Mouse (Mus musculus) CH12.LX (cell line): ENCODE measurements around the gene Uchl1.

ENCODE experiments used
- CHD1 ChIP-seq: IDR thresholded peaks from 2 replicates; pipeline ENCODE4 v1.6.1; 2012; ENCODE audit warnings: low read depth, low read length, improper control_type of control experiment, inconsistent platforms
- CTCF ChIP-seq, 2 experiments: IDR thresholded peaks in 1 of 2; conservative IDR thresholded peaks in 1 of 2; 2 replicates each; pipeline ENCODE4 v1.5.1; 2011 to 2012; ENCODE audit warnings: low read depth in 2 of 2, low read length in 2 of 2, improper control_type of control experiment in 1 of 2, inconsistent platforms in 1 of 2, mild to moderate bottlenecking in 1 of 2, moderate library complexity in 1 of 2
- E2F4 ChIP-seq: IDR thresholded peaks from 2 replicates; pipeline ENCODE4 v1.6.1; 2011; ENCODE audit warnings: low read depth, low read length, improper control_type of control experiment; ENCODE audit not compliant: insufficient replicate concordance
- GABPA ChIP-seq: IDR thresholded peaks from 2 replicates; pipeline ENCODE4 v1.6.1; 2012; ENCODE audit warnings: low read depth, low read length, improper control_type of control experiment, inconsistent platforms; ENCODE audit not compliant: insufficient replicate concordance
- JUN ChIP-seq: IDR thresholded peaks from 2 replicates; pipeline ENCODE4 v1.6.1; 2011; ENCODE audit warnings: low read depth, mild to moderate bottlenecking, low read length, improper control_type of control experiment, moderate library complexity; ENCODE audit not compliant: insufficient read depth
- KAT2A ChIP-seq: IDR thresholded peaks from 2 replicates; pipeline ENCODE4 v1.6.1; 2012; ENCODE audit warnings: low read length, improper control_type of control experiment, inconsistent platforms; ENCODE audit not compliant: insufficient replicate concordance
- MAFK ChIP-seq: IDR thresholded peaks from 2 replicates; pipeline ENCODE4 v1.6.1; 2011; ENCODE audit warnings: low read length, improper control_type of control experiment; ENCODE audit not compliant: insufficient replicate concordance
- MAX ChIP-seq: IDR thresholded peaks from 2 replicates; pipeline ENCODE4 v1.6.1; 2011; ENCODE audit warnings: low read length, improper control_type of control experiment
- MEF2A ChIP-seq: IDR thresholded peaks from 2 replicates; pipeline ENCODE4 v1.6.1; 2014; ENCODE audit warnings: low read depth, mild to moderate bottlenecking, inconsistent platforms, low read length, improper control_type of control experiment, borderline replicate concordance
- RAD21 ChIP-seq: IDR thresholded peaks from 2 replicates; pipeline ENCODE4 v1.6.1; 2011; ENCODE audit warnings: low read depth, mild to moderate bottlenecking, low read length, improper control_type of control experiment, moderate library complexity
- ZC3H11A ChIP-seq: IDR thresholded peaks from 2 replicates; pipeline ENCODE4 v1.6.1; 2012; ENCODE audit warnings: low read depth, mild to moderate bottlenecking, inconsistent platforms, low read length, improper control_type of control experiment

- no peak for TF ChIP-seq ZC3H11A
- TF ChIP-seq E2F4 = no peak
- no peak for TF ChIP-seq RAD21
- TF ChIP-seq MAX = no peak
- TF ChIP-seq CTCF (conservative IDR thresholded peaks at IDR 0.05 in 1 of 2, IDR thresholded peaks at IDR 0.05 in 1 of 2; ENCODE audit: low read depth in 2 of 2, low read length in 2 of 2) = no peak
- no peak for TF ChIP-seq MAFK
- no peak for TF ChIP-seq GABPA
- no peak for TF ChIP-seq MEF2A
- no peak for TF ChIP-seq KAT2A
- no peak for TF ChIP-seq CHD1
- no peak for TF ChIP-seq JUN
Observed at GRCm38 (mm10) chr5:66627805-66628204, 48.1 kb upstream of the Uchl1 start.
